Mouse (Mus musculus): ENCODE measurements around the gene Gm8978. TPM values are rescaled to one million over a fixed set of nuclear protein-coding genes. Genes with fewer than 3 reads are reported as not detected.
A peak's percentile ranks its signal among the peaks of the same experiment; 100 is the strongest.
"Not testable (repeated sequence)": the region's sequence is repeated elsewhere in the genome, so short reads cannot be mapped to it uniquely, and the experiment has no call there.

The Gm8978 gene
- not detected for total RNA-seq (2021)
- long read RNA-seq, result 0 reads

GRCm38 (mm10) chr19:33625152-33625551 is at the start of gene Gm8978:
Gene Gm8978, minus strand, starts transcription at chr19:33625252.
- not testable (repeated sequence) for DNase-seq (ENCODE audit: low spot score in 2 of 2)

- peak; percentile 46 to 63 for DNase-seq (ENCODE audit: low spot score in 2 of 2)
Observed at GRCm38 (mm10) chr19:33589626-33590302, 35.3 kb downstream of the Gm8978 start.

- not testable (repeated sequence) for DNase-seq (ENCODE audit: low spot score in 2 of 2)
Observed at GRCm38 (mm10) chr19:33568551-33568950, 56.5 kb downstream of the Gm8978 start.

Small RNA genes lying within 50 kb of the gene (microRNA-seq; reads per million reads assigned to microRNA genes)
- gene Gm27440, result 0 reads per million in 2 experiments

Other genes with a start within 250 kb of the Gm8978 start
- 1 to 10 TPM; 1.6 to 1.7 TPM for gene Rnls, start 233.0 kb downstream of the Gm8978 start, total RNA-seq (2021)
- under 1 TPM in 1 of 2 experiments, not detected in 1; 0.22 TPM for gene Lipo4, start 107.5 kb downstream of the Gm8978 start, total RNA-seq (2021)
- gene Lipo2, start 126.1 kb upstream of the Gm8978 start, total RNA-seq (2021), result under 1 TPM; 0.16 to 0.48 TPM
- gene Lipo3, start 136.7 kb upstream of the Gm8978 start, total RNA-seq (2021), result 1 to 10 TPM; 5.8 to 7.7 TPM
- gene Lipo1, start 162.2 kb upstream of the Gm8978 start, total RNA-seq (2021), result not detected